Mouse (Mus musculus) CH12.LX (cell line): ENCODE measurements around the gene Plekha7.
A peak's percentile ranks its signal among the peaks of the same experiment; 100 is the strongest.

Experiments used
- CHD2 ChIP-seq: IDR thresholded peaks from 2 replicates; pipeline ENCODE4 v1.6.1; 2011; ENCODE audit warnings: low read length, improper control_type of control experiment
- CTCF ChIP-seq, 2 experiments: IDR thresholded peaks in 1 of 2; conservative IDR thresholded peaks in 1 of 2; 2 replicates each; pipeline ENCODE4 v1.5.1; 2011 to 2012; ENCODE audit warnings: low read depth in 2 of 2, low read length in 2 of 2, improper control_type of control experiment in 1 of 2, inconsistent platforms in 1 of 2, mild to moderate bottlenecking in 1 of 2, moderate library complexity in 1 of 2
- ELF1 ChIP-seq: IDR thresholded peaks from 2 replicates; pipeline ENCODE4 v1.6.1; 2014; ENCODE audit warnings: low read depth, mild to moderate bottlenecking, inconsistent platforms, low read length, improper control_type of control experiment
- EP300 ChIP-seq: IDR thresholded peaks from 2 replicates; pipeline ENCODE4 v1.6.1; 2011; ENCODE audit warnings: low read length, improper control_type of control experiment
- GABPA ChIP-seq: IDR thresholded peaks from 2 replicates; pipeline ENCODE4 v1.6.1; 2012; ENCODE audit warnings: low read depth, low read length, improper control_type of control experiment, inconsistent platforms; ENCODE audit not compliant: insufficient replicate concordance
- POLR2A ChIP-seq: IDR thresholded peaks from 2 replicates; pipeline ENCODE4 v1.6.1; 2011; ENCODE audit warnings: low read depth, mild to moderate bottlenecking, improper control_type of control experiment, low read length
- POLR2AphosphoS2 ChIP-seq: IDR thresholded peaks from 2 replicates; pipeline ENCODE4 v1.6.1; 2011; ENCODE audit warnings: low read depth, low read length, improper control_type of control experiment
- TBP ChIP-seq: conservative IDR thresholded peaks from 2 replicates; pipeline ENCODE4 v1.6.1; 2011; ENCODE audit warnings: low read depth, low read length, improper control_type of control experiment
- UBTF ChIP-seq: IDR thresholded peaks from 2 replicates; pipeline ENCODE4 v1.6.1; 2012; ENCODE audit warnings: low read depth, mild to moderate bottlenecking, inconsistent platforms, low read length, improper control_type of control experiment, moderate library complexity
- USF1 ChIP-seq: IDR thresholded peaks from 2 replicates; pipeline ENCODE4 v1.6.1; 2014; ENCODE audit warnings: low read depth, mild to moderate bottlenecking, inconsistent platforms, low read length, improper control_type of control experiment
- ZNF384 ChIP-seq: IDR thresholded peaks from 2 replicates; pipeline ENCODE4 v1.6.1; 2012; ENCODE audit warnings: low read depth, low read length, improper control_type of control experiment, inconsistent platforms

DNA sequence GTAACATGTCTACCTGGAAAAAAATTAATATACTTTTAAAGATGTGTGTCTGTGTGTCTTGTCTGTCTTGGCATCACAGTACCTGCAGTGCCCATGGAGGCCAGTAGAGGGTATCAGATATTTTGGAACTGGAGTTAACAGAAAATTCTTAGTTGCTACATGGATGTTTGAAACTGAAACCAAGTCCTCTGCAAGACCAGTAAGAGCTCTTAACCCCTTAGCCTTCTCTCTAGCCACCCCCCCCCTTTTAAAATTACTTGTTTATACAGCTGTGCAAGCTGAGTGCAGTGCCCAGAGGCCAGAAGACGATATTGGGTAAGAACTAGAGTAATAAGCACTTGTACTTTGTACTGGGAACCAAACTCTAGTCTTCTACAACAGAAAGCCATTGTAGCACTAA is 28.1 kb upstream of the Plekha7 start:
- TF ChIP-seq POLR2AphosphoS2 (no peak), CTCF (conservative IDR thresholded peaks at IDR 0.05 in 1 of 2, IDR thresholded peaks at IDR 0.05 in 1 of 2; ENCODE audit: low read depth in 2 of 2, low read length in 2 of 2) (peak; percentile 56 to 73; a peak in 3 of 4 replicates), TBP (no peak), POLR2A (no peak), CHD2 (0 out of 2 replicates have a peak, but pooled peaks have one; percentile 13), ELF1 (no peak), USF1 (no peak), GABPA (no peak), ZNF384 (no peak), EP300 (no peak), UBTF (no peak)
